Mouse (Mus musculus) WW6 (cell line): ENCODE measurements around the gene Slc2a4.

Experiments used
- DNase-seq: peaks from one replicate; pipeline ENCODE4 v3.0.0-alpha.2; 2013; ENCODE audit warnings: low read depth, low spot score

Slc2a4 gene

DNA sequence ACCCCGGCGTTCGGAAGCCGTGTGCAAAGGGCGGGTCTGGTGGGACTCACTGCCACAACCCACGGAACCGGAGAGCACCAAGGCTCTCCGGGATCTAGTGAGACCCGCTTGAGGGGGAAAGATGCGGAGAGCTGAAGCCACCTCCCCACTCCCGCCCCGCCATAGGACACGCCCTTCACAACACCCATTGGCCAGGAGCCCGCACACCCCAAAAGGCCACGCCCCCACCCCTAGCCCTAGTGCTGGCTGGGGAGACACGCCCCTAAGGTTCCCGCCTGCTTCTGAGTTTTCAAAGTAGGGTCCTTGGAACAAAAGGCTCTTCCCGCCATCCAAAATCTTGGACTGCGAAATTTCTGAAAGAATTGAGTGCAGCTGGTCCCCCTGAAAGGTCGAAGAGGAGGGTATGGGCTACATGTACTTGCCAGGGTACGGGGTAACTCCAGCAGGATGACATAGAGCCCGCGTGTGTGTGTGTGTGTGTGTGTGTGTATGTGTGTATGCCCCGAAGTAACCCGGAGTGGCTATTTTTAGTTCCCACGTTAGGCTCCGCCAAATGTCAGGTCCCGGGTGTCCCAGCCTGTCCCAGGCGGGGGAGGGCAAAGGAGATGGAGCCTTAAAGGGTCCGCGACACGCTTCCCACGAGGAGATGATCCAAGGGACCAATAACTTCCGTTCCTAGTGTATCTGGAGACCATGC is at the start of gene Slc2a4:
TSS of gene Slc2a4 (minus strand) at position 123 of the 697 bp plus-strand sequence.
- DNase-seq: peak; percentile 91

DNA sequence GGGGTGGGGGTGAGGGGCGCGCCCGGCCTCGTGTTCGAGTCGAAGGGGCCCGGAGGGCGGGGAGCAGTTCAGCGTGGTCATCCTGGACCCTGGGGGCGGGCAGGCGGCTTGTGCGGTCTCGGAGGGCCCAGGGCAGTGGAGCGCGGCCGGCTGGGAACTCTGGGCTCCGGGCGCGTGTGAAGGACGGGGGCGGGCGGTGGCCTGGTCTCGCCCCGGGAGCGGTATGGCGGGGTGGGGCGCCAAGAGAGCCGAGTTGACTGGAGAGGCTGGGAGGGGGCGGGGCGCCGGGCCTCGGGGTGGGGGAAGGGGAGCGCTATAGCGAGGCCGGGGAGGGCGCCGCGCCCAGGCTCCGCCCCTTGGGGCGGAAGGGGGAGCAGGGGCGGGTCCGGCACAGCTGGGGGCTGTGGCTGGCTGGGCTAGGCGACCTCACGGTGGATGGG is 49.1 kb upstream of the Slc2a4 start:
- peak; percentile 81 for DNase-seq

DNA sequence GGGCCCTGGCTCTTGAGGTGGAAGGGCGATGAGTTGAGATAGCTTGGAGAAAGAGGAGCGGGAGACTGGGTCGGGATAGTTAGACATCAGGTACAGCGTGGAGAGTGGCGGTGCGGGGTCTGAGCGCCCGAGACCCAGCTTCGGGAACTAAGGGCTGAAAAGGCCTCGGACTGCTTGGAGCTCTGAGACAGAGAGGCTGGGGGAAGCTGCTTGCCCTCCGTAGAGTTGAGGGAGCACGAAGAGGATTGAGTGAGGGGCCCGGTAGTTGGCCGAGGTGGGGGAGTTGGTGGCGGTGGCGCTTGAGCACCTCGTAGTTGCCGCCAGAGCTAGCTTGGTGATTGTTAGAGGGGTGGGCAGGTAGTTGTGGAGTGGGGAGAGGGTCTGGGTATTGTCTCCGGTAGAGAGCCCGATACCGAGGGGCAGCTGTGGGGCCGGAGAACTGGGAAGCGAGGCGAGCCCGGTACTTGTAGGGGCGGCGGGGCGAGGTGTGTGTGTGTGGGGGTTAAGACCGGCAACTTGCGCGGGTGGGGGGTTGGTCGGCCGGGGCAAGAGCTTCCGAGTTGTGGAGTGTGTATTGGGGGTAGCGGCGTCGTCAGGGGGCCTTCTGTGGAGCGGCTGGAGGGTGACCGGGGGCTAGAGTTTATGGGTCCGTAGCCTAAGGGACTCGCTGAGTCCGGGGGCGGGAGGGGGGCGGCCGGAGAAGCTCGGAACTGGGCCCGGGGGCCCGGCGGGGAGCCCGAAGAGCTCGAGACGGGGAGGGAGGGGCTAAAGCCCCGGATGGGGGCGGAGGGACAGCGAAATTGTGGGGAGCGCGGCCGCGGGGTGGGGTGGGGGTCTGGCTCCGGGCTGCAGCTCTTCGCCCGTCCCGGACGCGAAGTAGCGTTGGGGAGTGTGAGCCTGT is 48.4 kb upstream of the Slc2a4 start:
- DNase-seq: no peak

DNA sequence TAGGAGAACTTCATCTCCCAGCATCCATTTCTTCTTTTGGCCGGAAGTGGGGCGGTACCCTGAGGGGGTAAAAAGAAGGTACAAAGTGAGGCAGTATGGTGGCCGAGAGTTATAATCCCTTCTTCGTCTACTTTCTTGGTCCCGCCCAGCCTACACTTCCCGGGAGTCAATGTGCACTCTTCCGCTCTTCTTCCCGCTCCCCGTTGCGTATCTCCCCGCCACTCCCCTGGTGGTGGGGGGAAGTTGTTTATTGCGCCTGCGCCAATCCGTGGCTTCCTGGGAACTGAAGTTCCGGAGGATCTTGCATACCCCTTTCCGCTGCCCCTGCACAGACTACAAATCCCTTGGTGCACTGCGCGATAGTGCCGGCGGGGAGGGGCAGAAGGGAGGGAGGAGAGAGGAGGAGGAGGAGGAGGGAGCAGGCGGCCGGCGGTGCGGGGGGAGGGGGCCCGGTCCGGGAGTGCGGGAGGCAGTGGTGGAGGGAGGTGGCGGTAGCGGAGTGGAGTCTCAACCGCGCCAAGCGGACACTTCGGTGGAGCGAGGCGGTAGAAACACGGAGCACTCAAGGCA is 47.5 kb upstream of the Slc2a4 start, which contains the start of gene Phf23:
TSS of gene Phf23 (plus strand) at position 387 of the 570 bp plus-strand sequence.
- DNase-seq: peak; percentile 99

DNA sequence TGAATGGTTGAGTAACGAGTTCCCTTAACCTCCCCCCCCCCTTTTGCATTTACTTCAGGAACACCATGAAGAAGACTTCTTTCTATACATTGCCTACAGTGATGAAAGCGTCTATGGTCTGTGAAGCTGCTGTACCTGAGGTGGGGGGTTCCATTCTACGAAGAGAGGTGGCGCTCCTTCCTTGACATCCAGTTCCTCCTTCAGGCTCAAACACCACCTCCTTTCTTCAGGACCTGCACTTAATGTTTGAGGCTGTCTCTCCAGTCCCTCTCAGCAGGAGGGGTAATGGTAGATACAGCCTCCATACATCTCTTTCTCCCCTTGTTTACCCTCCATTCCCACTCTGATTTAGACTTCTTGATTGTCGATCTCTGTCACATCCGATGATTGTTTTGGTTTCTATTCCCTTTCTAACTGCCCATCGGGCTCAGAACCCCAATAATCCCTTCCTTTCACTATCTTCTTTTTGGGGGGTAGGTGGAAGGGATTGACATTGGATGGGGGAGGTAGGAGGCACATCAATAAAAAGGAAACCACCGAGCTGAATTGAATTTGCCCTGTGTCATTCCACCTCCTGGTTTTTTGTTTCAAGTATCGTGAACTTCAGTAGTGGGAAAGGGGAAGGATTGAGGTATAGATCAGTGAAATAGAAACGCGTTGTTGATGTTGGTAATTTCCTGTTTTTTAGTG is 46.6 kb upstream of the Slc2a4 start:
- DNase-seq: no peak

DNA sequence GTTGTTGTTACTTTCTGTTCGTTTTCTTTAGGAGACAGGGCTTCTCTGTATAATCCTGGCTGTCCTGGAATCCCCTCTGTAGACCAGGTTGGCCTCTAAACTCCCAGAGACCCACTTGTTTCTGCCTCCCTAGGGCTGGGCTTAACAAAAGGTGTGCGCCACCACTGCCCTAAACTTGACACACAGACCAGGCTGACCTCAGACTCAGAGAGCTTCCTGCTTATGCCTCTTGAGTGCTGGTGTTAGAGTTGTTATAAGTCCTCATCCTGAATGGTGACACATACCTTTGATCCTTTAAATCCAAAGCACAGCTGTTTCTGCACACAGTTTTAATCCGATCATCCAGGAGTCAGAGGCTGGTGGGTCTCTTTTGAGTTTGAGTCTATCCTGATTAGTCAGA is 44.9 kb upstream of the Slc2a4 start:
- no peak for DNase-seq

DNA sequence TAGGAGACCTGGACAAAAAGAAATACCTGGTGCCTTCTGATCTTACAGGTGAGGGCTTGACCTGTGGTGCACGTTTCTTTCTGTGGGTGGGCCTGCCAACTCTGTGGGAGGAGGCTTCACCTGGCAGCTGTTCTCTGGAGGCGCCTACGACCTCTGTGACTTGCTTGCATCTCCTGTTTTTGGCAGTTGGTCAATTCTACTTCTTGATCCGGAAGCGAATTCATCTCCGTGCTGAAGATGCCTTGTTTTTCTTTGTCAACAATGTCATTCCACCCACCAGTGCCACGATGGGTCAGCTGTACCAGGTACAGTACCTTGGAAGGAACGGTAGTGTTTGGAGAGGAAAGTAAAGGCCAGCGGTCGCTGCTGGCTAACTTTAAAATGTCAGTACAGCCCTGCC is 44.4 kb upstream of the Slc2a4 start:
- DNase-seq: no peak

DNA sequence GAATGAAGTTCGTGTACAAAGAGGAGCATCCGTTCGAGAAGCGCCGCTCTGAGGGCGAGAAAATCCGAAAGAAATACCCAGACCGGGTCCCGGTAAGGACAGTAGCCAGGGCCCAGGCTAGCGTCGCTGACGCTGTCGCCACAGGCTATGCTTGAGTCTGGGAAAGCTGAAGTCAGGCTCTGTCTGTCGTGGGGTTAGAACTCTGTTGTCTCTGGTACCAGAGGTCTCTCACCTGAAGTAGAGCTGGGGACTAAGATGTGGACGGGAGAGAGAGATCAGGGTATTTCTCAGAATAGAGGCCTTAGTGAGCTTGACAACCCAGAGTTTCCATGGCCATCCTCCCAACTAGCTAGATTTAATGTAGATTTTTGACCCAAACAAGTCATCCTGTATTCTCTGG is 43.7 kb upstream of the Slc2a4 start:
- no peak for DNase-seq

DNA sequence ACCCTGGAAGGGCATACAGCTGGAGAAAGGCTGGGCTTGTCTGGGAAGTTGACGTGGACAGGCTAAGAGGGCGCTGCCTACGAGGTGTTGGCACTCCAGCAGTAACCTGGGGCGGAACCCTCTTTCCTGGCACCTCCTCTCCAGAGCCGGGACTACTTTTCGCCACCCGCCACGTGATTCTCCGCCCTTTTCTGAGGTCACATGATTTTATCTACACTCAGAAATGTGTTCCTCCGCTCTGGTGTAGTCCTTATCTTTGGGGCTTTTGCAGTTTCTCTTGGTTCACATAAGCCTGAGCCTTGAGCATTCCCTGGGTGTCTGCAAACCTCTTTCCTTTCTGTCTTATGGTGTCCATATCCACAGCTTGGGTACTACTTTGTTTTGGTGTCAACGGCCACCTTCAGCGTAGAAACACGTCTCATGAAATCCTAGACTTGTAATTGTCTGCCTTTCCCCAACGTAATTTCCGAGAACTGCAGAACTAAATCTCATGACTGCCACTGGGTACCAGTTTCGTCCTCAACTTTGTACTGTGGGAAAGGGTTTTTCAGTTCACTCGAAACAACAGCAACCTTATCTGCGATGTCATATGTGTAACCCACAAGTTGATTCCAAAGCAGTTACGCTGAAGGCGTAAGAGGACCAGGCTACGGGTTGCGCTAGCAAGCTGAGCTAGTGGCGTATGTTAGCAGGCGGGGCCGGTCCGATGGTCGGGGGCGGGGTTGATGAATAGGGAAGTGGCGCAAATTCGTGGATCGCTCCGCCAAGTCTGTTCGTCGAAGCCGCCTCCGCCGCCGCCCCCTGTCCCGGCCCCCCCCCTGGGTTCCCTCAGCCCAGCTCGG is 43.1 kb upstream of the Slc2a4 start, which contains the start of gene Gabarap:
TSS of gene Gabarap (plus strand) at position 294 of the 842 bp plus-strand sequence.
- DNase-seq: peak; percentile 93

DNA sequence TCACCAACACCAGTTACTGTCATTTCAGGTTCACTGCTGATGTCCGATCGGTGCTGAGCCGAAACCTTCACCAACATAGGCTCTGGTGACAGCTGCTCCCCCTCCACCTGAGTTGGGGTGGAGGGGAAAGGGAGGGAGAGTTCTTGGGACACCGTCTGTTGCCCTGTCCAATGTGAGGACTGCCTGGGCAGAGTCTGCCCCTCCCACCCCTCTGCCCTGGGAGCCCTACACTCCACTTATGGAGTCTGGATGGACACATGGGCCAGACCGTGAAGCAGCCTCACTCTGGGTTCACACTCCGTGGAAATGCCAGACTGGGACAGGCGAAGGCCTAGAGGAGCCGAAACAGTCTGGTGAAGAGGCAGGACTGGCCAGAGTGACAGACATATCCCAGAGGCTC is 42.0 kb upstream of the Slc2a4 start:
- no peak for DNase-seq

DNA sequence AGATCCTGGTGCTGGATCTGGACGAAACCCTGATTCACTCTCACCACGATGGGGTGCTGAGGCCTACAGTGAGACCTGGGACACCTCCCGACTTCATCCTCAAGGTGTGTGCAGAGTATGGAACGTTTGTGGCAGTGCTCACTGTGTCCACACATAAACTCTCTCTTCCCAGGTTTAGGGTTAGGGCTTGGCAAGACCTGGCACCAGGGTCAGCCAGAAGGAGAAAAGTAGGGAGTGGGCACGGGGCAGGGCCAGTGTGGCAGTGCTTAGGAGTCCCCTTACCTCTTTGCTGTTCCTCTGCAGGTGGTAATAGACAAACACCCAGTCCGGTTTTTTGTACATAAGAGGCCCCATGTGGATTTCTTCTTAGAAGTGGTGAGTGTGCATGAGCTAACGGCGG is 36.4 kb upstream of the Slc2a4 start:
- DNase-seq: no peak

DNA sequence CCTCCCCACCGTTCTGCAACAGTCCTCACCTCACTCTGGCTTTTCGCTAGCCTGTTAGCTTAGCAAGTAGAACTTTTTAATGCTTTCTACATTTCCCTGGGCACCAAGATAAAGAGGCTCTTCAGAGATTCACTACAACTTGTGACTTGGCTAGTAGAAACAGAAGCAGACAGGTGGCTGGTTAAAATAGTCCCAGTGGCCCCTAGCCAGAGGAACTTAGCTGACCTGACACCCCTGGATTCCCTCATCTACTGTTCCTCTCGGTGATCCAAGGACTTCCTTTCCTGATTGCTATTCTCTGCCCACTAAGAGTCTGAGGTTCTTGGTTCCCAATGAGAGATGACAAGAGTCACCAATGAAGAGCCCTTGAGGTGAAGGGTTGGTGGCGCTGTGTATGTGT is 35.4 kb upstream of the Slc2a4 start:
- DNase-seq: no peak

DNA sequence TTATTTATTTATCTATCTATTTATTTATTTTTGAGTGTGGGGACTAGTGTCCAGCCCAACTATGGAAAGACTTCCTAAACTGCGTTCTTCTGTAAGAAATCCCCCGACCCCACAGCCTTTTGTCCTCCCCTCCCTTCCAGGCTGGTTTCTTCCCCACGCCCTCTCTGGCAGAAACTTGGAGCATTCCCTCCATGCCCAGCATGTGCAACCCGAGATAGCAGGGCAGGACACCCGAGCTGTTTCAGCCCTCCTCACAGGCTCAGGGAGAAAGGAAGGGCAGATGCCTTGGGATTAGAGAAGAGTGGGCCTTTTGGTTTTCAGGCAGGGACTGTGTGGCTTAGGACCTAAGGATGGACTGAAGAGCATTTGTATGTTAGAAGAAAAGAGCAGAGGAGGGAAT is 34.9 kb upstream of the Slc2a4 start:
- DNase-seq: no peak

DNA sequence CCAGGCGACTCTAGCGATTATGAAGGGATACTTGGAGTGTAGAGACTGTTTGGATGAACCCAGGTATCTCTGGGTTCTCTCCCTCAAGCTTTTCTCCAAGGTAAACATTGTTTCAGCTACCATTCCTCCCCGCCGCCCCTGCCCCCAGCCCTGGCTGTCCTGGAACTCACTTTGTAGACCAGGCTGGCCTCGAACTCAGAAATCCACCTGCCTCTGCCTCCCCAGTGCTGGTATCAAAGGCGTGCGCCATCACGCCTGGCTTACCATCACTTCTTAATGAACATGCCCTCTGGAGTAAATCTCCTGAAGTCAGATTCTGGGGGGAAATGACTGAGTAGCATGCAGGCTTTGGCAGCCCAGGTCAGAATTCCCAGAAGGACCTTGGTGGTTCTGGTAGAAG is 34.2 kb upstream of the Slc2a4 start, which contains the start of gene Elp5:
TSS of gene Elp5 (minus strand) at position 293 of the 400 bp plus-strand sequence.
- no peak for DNase-seq

DNA sequence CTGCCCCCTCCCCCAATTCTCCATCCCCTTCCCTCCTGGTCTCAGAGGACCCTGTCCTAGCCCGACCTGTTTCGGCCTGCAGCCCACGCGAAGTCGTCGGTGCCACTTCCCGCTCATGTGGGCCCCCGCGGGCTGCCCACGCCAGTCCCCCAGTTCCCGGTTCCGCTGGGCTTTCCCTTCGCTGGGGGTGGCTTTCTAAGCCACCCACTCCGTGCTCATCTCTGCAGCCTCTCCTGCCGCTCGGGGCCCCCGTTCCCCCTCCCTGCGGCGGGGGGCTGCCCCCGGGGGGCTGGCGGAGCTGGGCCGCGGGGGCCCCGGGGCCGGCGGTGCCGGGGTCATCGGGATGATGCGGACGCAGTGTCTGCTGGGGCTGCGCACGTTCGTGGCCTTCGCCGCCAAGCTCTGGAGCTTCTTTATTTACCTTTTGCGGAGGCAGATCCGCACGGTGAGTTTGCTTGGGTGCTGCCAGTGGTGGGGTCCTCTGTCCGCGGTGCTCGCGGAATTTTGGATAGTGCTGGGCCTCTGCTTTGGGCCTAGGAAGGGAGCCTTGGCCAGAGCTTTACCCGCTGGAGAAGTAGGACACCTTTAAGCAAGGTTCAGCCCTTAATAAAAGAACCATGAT is 33.3 kb upstream of the Slc2a4 start, which contains the start of gene Ctdnep1:
TSS of gene Ctdnep1 (plus strand) at position 16 of the 622 bp plus-strand sequence.
- no peak for DNase-seq

DNA sequence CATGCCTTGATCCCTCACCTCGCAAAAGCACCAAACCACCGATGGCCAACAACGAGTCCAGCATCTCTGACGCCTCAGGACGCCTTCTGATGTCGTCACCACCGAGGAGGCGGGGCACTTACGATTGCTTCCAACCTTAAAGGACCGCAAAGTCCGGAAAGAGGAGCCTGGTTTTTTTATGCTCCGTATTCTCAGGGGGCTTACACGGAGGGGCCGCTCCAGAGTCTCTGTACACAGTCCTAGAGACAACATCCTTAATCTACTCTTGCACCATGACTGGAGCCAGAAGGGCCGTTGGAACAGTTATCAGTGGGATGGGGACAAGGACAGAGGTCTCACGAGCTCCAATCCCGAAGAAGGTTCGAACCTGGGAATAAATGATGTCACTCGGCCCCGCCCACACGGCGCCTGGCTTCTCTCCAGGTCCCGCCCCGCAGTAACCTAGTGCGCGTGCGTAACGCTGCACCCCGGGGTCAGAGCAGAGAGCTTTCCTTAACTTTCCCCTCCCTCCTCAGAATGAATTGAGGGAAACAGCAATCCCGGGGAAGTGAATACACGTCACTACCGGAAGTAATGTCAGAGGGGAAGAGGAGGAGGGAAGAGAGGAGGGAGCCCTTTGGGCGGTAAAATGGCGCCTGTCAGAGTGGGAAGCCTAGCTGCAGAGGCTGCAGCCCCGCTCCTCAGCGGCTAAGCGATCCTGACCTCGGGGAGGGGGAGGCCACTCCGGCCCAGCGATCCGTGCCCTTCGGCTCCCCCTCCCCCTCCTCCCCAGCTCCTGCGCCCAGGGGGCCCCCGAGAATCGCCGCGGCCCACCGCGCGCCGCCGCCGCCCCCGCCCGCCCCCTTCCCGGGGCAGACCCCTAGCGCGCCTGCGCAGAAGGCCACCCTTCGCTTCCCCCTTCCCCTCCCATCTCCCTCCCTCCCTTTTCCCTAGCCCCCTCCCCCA is 32.5 kb upstream of the Slc2a4 start:
- DNase-seq: peak; percentile 100

DNA sequence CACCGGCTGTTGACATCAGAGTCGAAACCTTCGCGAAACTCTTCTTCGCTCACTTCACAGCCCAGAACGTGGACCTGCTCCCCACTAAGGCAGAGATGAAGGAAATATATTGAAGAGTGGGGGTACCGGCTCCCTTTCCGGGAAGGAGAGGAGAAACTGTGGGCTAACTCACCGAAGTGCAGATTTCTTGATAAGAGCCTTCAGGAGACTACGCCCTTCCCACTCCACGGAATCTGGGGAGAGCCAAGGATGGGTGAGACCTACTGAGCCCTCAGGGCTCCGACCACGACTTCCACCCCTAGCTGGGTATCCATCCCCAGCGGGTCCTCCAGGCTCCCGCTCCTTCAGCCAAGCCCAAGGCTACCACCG is 31.8 kb upstream of the Slc2a4 start:
- DNase-seq: no peak

DNA sequence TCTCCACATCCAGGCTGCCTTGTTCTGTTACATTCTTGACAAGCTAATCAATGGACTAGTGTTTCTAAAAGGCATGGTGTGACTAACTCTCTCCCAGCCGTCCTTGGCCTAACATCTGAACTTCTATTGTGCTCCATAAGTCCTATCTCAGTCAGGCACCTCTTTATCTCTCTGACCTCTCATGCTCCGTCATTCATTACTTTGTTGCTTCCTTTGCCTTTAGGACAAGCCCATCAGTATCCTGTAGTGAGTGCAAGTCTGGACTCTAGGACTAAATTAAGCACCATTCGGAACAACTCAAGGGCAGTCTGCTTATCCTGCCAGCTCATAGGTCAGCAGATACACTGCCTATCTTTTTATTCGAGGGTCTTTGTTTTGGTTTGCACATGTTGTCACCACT is 28.3 kb upstream of the Slc2a4 start:
- DNase-seq: no peak

DNA sequence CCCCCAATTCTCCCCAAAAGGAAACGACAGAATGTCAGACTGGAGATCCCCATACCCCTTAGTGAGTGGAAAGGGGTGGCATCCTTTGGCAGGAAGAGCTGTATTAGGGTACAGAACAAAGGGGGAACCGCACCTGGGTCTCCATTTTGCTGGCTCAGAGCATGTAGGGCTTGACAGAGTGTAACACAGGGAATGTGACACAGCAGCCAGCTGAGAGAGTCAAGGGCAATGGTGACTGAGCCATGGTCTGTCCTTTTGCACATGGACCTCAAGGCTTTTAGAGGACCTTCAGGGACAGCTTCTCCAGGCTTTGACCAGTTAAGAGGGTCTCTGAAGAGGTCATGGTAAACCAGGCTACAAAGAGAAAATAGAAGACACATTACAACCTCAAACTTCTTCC is 26.9 kb upstream of the Slc2a4 start:
- DNase-seq: no peak
